Mouse (Mus musculus): ENCODE measurements around the gene Mtch1.

- TF ChIP-seq CTCF (IDR thresholded peaks at IDR 0.05; ENCODE audit: low read depth, low read length) (no peak), POLR2A (IDR thresholded peaks at IDR 0.05; ENCODE audit: insufficient read depth, low read length) (no peak)
These were observed 45.6 kb downstream of the Mtch1 start for GRCm38 (mm10) chr17:29302149-29302548.
